Mouse (Mus musculus) stomach, embryonic 16.5 days (tissue): ENCODE measurements around the gene Brat1. TPM values are rescaled to one million over a fixed set of nuclear protein-coding genes. Genes with fewer than 3 reads are reported as not detected.

Experiments used
- ATAC-seq: fragments of 200-750 bp; cut with Nextera tagmentation; 2 replicates; pipeline ENCODE4 v1.8.0; 2017; ENCODE audit warnings: moderate number of reproducible peaks, moderate TSS enrichment; ENCODE audit not compliant: insufficient read depth, low FRiP score
- H3K27ac ChIP-seq: fragments of 300-500 bp; sonication (generic); 2 replicates; pipeline ENCODE4 v1.5.1; 2014; ENCODE audit warnings: low read length
- H3K27me3 ChIP-seq: fragments of 300-500 bp; sonication (generic); 2 replicates; pipeline ENCODE4 v1.6.1; 2014; ENCODE audit warnings: low read length, control low read depth, mixed read lengths; ENCODE audit not compliant: control insufficient read depth, insufficient read depth
- H3K36me3 ChIP-seq: fragments of 300-500 bp; sonication (generic); 2 replicates; pipeline ENCODE4 v1.6.1; 2014; ENCODE audit warnings: low read length; ENCODE audit not compliant: control insufficient read depth, insufficient read depth
- H3K4me1 ChIP-seq: fragments of 300-500 bp; sonication (generic); 2 replicates; pipeline ENCODE4 v1.6.1; 2014; ENCODE audit warnings: low read length, control low read depth, mixed read lengths; ENCODE audit not compliant: control insufficient read depth, insufficient read depth
- H3K4me2 ChIP-seq: fragments of 300-500 bp; sonication (generic); 2 replicates; pipeline ENCODE4 v1.6.1; 2014; ENCODE audit warnings: low read depth, low read length, mixed read lengths
- H3K4me3 ChIP-seq: fragments of 300-500 bp; sonication (generic); replicated peaks from 2 replicates; pipeline ENCODE4 v1.5.1; 2014; ENCODE audit warnings: mild to moderate bottlenecking, low read length
- H3K9ac ChIP-seq: fragments of 300-500 bp; sonication (generic); 2 replicates; pipeline ENCODE4 v1.6.1; 2014; ENCODE audit warnings: low read length
- H3K9me3 ChIP-seq: fragments of 300-500 bp; sonication (generic); replicated peaks from 2 replicates; pipeline ENCODE4 v1.6.1; 2016; ENCODE audit warnings: low read length, control low read depth; ENCODE audit not compliant: control insufficient read depth
- WGBS: fragments of 180-500 bp; shearing (Covaris S2); extraction: QIAGEN DNeasy Blood & Tissue Kit; methylation state at CpG from one replicate; pipeline ENCODE4 v1.1.7; 2014; 5-methylcytosine and 5-hydroxymethylcytosine counted together
- polyA plus RNA-seq: library from polyadenylated mRNA; unstranded; fragments of >200 nt; fragmentation: Nextera tagmentation; extraction: Ambion mirVana; gene quantifications from 2 replicates; pipeline ENCODE4 v1.2.1, GENCODE M21; 2015

Brat1 gene
- polyA plus RNA-seq, 1 experiment from 2014 or later, result 20.4 TPM

DNA sequence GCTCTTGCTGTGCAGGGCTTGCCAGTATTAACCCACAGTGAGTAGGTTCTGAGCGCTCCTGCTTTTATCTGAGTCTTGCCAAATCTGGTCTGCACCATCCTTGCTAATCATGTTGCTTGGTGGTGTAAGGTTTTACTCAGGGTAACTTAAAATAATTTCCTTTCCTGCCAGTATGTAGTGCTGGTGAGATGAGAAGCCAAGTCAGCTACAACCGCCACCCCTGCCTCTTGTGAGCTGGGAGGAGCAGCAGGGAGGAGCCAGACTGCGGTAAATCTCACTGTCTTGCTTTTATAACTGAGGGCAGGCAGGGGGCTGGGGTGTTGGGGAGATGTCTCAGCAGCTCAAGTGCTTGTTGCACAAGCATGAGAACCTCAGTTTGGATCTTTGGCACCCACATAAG lies 16.4 kb upstream of the Brat1 start:
- Histone ChIP-seq H3K27ac (no peak overlapping the region), H3K36me3 (peaks cover 14% of the 10 kb centered on the region), H3K4me1 (no peaks in the 10 kb centered on the region), H3K9ac (no peak overlapping the region), H3K4me2 (no peak overlapping the region), H3K27me3 (no peaks in the 10 kb centered on the region), H3K4me3 (no peak overlapping the region), H3K9me3 (no peaks in the 10 kb centered on the region)
- 67% methylated on average over 3 of the region's 3 CpGs for WGBS
- ATAC-seq, result no peak

DNA sequence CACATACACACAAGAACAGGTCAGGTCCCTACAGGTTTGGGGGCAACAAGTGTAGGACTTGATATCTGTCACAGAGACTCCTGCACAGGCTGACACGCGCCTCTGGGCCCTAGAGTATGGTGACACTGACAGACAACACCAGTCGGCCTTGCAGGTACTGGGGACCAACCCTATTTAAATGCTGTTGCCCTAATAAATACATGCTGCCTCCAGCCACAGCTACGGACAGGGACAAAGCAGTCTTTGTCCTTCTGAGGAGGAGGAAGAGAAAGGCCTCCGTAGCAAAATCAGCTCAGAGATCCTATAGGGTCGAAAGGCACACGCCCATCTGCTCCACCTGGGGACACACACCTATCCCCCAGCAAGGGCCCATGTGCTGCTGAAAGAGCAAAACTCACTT lies 8.8 kb upstream of the Brat1 start:
- Histone ChIP-seq H3K4me1 (peaks cover under 1% of the 10 kb centered on the region; the same call in 1 of the 2 replicates), H3K4me2 (no peak overlapping the region), H3K36me3 (peaks cover 10% of the 10 kb centered on the region), H3K27ac (no peak overlapping the region), H3K9me3 (no peaks in the 10 kb centered on the region), H3K27me3 (no peaks in the 10 kb centered on the region), H3K4me3 (no peak overlapping the region), H3K9ac (no peak overlapping the region)
- no peak for ATAC-seq
- 81% methylated on average over 7 of the region's 7 CpGs for WGBS

DNA sequence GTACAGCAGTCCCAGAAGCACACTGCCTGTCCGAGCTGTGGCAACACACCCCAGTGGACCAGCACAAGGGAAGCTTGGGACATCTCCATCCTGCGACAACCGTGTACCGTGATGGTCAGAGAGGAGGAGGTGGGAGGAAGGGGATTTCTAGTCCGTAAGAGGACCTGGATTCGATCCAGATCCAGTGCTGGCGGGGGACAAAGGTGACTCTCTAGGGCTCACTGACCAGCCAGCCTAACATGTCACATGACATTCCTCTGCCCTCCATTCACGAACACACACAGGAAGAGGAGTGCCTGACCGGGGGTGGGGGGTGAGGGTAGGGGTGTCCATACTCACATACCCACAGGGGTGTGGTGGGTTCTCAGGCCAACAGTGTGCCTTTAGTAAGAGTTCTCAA lies 5.0 kb upstream of the Brat1 start:
- ATAC-seq, result no peak
- H3K36me3 ChIP-seq, result no peaks in the 10 kb centered on the region
- no peaks in the 10 kb centered on the region for H3K27me3 ChIP-seq
- H3K4me1 ChIP-seq, result peaks cover 18% of the 10 kb centered on the region
- no peak overlapping the region for H3K9ac ChIP-seq
- H3K9me3 ChIP-seq, result no peaks in the 10 kb centered on the region
- H3K27ac ChIP-seq, result no peak overlapping the region
- H3K4me3 ChIP-seq, result no peak overlapping the region
- no peak overlapping the region for H3K4me2 ChIP-seq
- WGBS, result 78% methylated on average over 9 of the region's 9 CpGs

DNA sequence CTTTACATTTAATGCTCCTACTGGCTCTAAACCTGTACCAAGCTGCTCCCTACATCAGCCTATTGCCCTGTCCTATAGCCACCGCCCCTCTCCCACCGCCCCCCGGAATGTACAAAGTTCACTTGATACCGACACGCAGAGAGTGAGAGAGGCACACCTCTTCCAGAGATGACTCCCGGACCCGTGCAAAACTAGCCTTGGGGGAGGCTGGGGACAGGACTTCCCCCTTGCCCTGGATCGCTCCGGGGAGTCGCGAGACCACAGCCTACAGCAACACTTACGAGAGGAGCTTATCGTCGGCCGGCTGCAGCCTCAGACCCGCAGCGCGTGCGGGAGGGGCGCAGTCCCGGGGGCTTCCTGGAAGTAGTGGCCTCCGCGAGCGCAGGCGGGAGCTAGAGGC lies 3.1 kb upstream of the Brat1 start:
- H3K9me3 ChIP-seq, result no peaks in the 10 kb centered on the region
- WGBS, result under 1% methylated on average over 25 of the region's 25 CpGs
- peak overlapping the region; percentile 83 for H3K4me2 ChIP-seq
- H3K4me3 ChIP-seq, result peak overlapping the region; percentile 86
- peaks cover 29% of the 10 kb centered on the region for H3K4me1 ChIP-seq
- H3K27ac ChIP-seq, result peak overlapping the region; percentile 85
- H3K27me3 ChIP-seq, result no peaks in the 10 kb centered on the region
- no peaks in the 10 kb centered on the region for H3K36me3 ChIP-seq
- H3K9ac ChIP-seq, result peak overlapping the region; percentile 92
- no peak for ATAC-seq

DNA sequence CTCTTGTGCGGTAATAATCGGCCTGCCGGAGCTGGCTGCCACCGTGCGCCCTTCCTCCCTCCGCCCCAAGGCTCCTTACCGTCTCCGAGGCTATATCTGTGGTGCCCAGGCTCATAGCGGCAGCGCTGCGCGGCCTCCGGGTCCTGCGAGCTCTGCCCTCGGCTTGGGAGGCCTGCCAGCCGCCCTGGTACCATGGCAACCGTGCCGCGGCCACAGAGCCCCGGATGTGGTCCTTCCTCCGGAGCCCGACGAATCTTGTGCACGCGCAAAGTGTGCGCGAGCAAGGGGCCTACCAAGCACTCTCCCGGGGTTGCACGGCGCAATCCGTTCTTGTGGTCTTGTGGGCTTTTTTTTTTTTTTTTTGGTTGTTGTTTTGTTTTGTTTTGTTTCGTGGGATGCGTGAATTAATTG lies 2.7 kb upstream of the Brat1 start, which contains the start of gene Iqce:
TSS of gene Iqce (minus strand) at position 276 of the 411 bp plus-strand sequence.
- no peaks in the 10 kb centered on the region for H3K9me3 ChIP-seq
- no peaks in the 10 kb centered on the region for H3K36me3 ChIP-seq
- H3K4me3 ChIP-seq, result peak within 1 kb of the TSS; percentile 86
- H3K4me1 ChIP-seq, result peaks cover 29% of the 10 kb centered on the region
- H3K27ac ChIP-seq, result peak within 1 kb of the TSS; percentile 85
- peak within 1 kb of the TSS; percentile 83 for H3K4me2 ChIP-seq
- peak; percentile 51 for ATAC-seq
- H3K27me3 ChIP-seq, result no peaks in the 10 kb centered on the region
- peak within 1 kb of the TSS; percentile 92 for H3K9ac ChIP-seq
- 1% methylated on average over 33 of the region's 33 CpGs for WGBS

DNA sequence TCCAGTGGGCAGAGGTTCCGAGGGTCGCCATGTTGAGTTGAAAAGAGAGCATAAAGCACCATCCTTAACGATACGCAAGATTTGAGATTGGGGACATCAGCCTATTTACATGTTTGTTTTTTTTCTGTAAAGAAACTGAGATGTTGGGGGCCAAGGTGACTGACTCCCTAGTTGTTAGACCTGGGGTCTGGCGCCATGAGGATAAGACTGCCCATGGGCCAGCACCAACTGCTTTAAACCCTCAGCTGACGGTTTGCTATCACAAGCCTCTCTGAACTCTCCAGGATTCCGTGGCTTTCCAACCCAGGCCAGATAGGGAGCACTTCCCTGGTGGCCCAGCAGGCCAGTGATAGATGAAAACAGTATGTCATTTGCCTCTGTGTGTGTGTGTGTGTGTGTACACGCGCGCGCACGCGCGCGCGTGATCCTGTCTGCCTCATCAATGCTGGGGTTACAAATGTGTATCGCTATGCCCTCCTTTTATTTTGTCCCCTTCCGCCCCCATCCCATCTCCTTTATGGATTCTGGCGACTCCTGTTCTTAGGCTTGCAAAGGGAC lies 2.1 kb upstream of the Brat1 start:
- 58% methylated on average over 19 of the region's 19 CpGs for WGBS
- peaks cover 29% of the 10 kb centered on the region for H3K4me1 ChIP-seq
- H3K4me3 ChIP-seq, result peak overlapping the region; percentile 86
- peak overlapping the region; percentile 92 for H3K9ac ChIP-seq
- H3K27me3 ChIP-seq, result no peaks in the 10 kb centered on the region
- ATAC-seq, result no peak
- peak overlapping the region; percentile 83 for H3K4me2 ChIP-seq
- no peaks in the 10 kb centered on the region for H3K9me3 ChIP-seq
- peak overlapping the region; percentile 85 for H3K27ac ChIP-seq
- H3K36me3 ChIP-seq, result no peaks in the 10 kb centered on the region

DNA sequence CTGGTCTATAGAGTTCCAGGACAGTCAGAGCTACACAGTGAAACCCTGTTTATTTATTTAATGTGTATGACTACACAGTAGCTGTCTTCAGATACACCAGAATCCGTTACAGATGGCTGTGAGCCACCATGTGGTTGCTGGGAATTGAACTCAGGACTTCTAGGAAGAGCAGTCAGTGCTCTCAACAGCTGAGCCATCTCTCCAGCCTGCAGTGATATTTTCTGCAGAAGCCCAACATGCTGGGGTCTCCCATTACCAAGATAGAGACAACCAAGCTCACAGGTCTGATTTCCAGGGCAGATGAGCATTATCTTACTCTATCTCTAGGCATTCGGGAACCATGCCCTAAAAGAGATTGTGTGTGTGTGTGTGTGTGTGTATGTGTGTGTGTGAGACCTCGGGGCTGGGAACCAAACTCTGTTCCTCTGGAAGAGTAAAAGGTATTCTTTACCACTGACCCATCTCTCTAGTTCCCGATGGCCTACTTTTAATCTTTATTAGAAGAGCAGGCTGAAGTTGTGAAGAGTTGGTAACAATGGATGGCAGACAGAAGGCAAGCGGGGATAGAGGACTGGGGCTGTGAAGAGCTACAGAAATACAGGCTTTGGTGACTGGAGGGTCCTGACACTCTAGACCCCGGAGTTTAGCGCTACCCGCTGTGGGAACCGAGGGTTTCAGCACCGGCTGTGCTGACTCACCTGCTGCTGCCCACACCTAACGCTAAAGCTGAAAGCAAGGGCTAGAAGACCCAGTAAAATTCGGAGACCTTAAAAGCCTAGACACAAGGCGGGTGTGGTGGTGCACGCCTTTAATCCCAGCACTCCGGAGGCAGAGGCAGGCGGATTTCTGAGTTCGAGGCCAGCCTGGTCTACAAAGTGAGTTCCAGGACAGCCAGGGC lies 1.1 kb upstream of the Brat1 start:
- no peaks in the 10 kb centered on the region for H3K9me3 ChIP-seq
- 33% methylated on average over 17 of the region's 17 CpGs for WGBS
- ATAC-seq, result no peak

GRCm38 (mm10) chr5:140705501-140706171 lies 825 bp downstream of the Brat1 start:
- Histone ChIP-seq H3K27me3 (no peaks in the 10 kb centered on the region), H3K9ac (peak overlapping the region; percentile 73), H3K27ac (peak overlapping the region; percentile 88), H3K9me3 (no peaks in the 10 kb centered on the region), H3K36me3 (no peaks in the 10 kb centered on the region), H3K4me1 (peaks cover 29% of the 10 kb centered on the region), H3K4me2 (peak overlapping the region; percentile 87), H3K4me3 (peak overlapping the region; percentile 61)
- WGBS, result 44% methylated on average over 7 of the region's 7 CpGs
- ATAC-seq, result no peak

More for the DNA sequence above, 1.1 kb upstream of the Brat1 start:
- no peaks in the 10 kb centered on the region for H3K27me3 ChIP-seq
- peaks cover 29% of the 10 kb centered on the region for H3K4me1 ChIP-seq
- peak overlapping the region; percentile 61 for H3K4me3 ChIP-seq
- H3K36me3 ChIP-seq, result no peaks in the 10 kb centered on the region
- H3K4me2 ChIP-seq, result peak overlapping the region; percentile 52
- peak overlapping the region; percentile 95 for H3K27ac ChIP-seq
- H3K9ac ChIP-seq, result peak overlapping the region; percentile 79

DNA sequence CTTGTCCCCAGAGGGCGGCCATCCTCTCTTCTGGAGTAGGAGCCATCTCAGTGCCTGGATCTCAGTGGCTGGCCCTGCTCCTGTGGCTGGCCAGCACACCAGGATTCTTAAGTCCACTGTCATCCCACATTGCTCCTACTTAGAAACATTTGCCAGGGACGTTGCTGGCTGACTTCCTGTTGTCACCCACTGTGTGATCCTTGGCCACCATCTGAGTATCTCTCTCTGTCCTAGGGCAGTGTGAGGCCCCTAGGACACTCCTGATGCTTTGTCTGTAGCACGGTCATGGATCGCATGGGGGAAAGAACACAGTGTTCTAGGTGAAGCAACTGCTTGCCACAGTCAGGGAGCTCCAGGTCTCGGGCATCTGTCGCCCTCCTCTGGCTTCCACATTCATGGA lies 5.5 kb downstream of the Brat1 start:
- no peak overlapping the region for H3K27ac ChIP-seq
- no peak overlapping the region for H3K4me3 ChIP-seq
- H3K9ac ChIP-seq, result no peak overlapping the region
- H3K27me3 ChIP-seq, result no peaks in the 10 kb centered on the region
- WGBS, result 89% methylated on average over 6 of the region's 6 CpGs
- peaks cover 9% of the 10 kb centered on the region; the same call in 1 of the 2 replicates for H3K4me1 ChIP-seq
- peaks cover 21% of the 10 kb centered on the region for H3K36me3 ChIP-seq
- no peaks in the 10 kb centered on the region for H3K9me3 ChIP-seq
- no peak for ATAC-seq
- H3K4me2 ChIP-seq, result no peak overlapping the region
